Mouse (Mus musculus) fat pad, adult 2 months (tissue): Measurements from ENCODE around the gene Vmn1r122.
"Not testable (repeated sequence)": the region's sequence is repeated elsewhere in the genome, so short reads cannot be mapped to it uniquely, and the experiment has no call there.

Experiments
- DNase-seq: peaks from one replicate; pipeline ENCODE4 v3.0.0-alpha.2; 2011; ENCODE audit warnings: low read depth, low spot score; ENCODE audit errors: extremely low read depth

Vmn1r122 gene

DNA sequence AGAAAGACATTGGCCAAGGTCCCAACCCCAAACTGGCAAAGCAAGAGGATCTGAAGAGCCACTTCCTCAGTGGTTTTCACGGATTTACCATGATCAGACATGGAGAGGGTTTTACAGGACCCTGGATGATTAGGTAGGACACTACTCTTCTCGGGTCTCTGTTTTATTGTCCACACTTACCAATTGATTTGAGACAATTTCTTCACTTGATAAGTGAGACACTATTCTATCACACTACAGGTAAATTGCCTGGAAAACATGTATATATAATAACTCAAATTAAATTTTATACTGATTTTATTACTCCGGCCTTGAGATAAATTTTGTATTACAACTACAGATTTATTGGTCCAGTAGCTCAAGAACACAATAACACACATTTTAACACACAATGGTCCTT, at the start of gene Vmn1r122:
TSS of gene Vmn1r122 (minus strand) at position 101 of the 400 bp plus-strand sequence.
- not testable (repeated sequence) for DNase-seq

DNA sequence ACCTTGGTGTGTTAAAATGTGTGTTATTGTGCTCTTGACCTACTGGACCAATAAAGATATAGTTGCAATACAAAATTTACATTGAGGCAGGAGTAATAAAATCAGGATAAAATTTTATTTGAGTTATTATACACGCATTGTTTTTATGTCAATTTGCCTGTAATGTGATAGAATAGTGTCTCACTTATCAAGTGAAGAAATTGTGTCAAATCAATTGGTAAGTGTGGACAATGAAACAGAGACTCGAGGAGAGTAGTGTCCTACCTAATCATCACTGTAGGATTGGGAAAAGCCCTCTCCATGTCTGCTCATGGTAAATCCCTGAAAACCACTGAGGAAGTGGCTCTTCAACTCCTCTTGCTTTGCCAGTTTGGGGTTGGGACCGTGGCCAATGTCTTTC, 28.0 kb upstream of the Vmn1r122 start, which contains the start of gene Vmn1r123:
TSS of gene Vmn1r123 (plus strand) at position 301 of the 400 bp plus-strand sequence.
- DNase-seq: not testable (repeated sequence)

DNA sequence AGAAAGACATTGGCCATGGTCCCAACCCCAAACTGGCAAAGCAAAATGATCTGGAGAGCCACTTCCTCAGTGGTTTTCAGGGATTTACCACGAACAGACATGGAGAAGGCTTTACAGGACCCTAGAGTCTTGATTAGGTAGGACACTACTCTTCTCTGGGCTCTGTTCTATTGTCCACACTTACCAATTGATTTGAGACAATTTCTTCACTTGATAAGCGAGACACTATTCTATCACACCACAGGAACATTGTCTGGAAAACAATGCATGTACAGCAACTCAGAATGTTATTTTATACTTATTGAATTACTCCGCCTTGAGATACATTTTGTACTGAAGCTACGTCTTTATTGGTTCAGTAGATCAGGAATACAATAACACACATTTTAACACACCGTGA, 35.5 kb downstream of the Vmn1r122 start, which contains the start of gene Vmn1r121:
TSS of gene Vmn1r121 (minus strand) at position 101 of the 400 bp plus-strand sequence.
- not testable (repeated sequence) for DNase-seq
